ENCODE assay signal across 7 mouse cellular contexts in genomic region chr17:24559146-24559545, GRCm38 (mm10). TPM values are rescaled to one million over a fixed set of nuclear protein-coding genes. Genes with fewer than 3 reads are reported as not detected.
DNase-seq lines count a peak whose midpoint lies in the region; ATAC-seq and TF ChIP-seq lines count a peak whose summit lies in the region.

No protein-coding gene starts in this region.

- no peak overlapping the region for H3K4me3 ChIP-seq in cortical plate, adult 2 months (ENCODE audit: insufficient read depth, low read length)
- H3K4me3 ChIP-seq in forebrain, embryonic 15.5 days: no peak overlapping the region
- H3K4me3 ChIP-seq in liver, embryonic 13.5 days (replicated peaks): no peak overlapping the region
- no peak overlapping the region for H3K4me3 ChIP-seq in small intestine, adult 2 months (ENCODE audit: low read depth, low read length)

- no peak for TF ChIP-seq POLR2A in cortical plate, adult 2 months (IDR thresholded peaks at IDR 0.05; ENCODE audit: extremely low read depth, insufficient read depth, low read length)
- no peak for TF ChIP-seq POLR2A in small intestine, adult 2 months (IDR thresholded peaks at IDR 0.05; ENCODE audit: low read depth, low read length)

- H3K9ac ChIP-seq in forebrain, embryonic 15.5 days (replicated peaks): no peak overlapping the region
- H3K9ac ChIP-seq in liver, embryonic 13.5 days: no peak overlapping the region

- ATAC-seq in forebrain, embryonic 15.5 days (replicated peaks): peak; percentile 64
- ATAC-seq in liver, embryonic 13.5 days (ENCODE audit: low read depth): peak; percentile 43; the same call in 1 of the 2 replicates

- H3K36me3 ChIP-seq in forebrain, embryonic 15.5 days: no peaks in the 10 kb centered on the region
- no peaks in the 10 kb centered on the region for H3K36me3 ChIP-seq in liver, embryonic 13.5 days
- H3K36me3 ChIP-seq in small intestine, adult 2 months (ENCODE audit: control insufficient read depth, insufficient read depth, low read length): no peaks in the 10 kb centered on the region

- H3K27me3 ChIP-seq in forebrain, embryonic 15.5 days: no peaks in the 10 kb centered on the region
- no peaks in the 10 kb centered on the region for H3K27me3 ChIP-seq in liver, embryonic 13.5 days
- no peaks in the 10 kb centered on the region for H3K27me3 ChIP-seq in small intestine, adult 2 months (ENCODE audit: control insufficient read depth, insufficient read depth, low read length)

- no peak overlapping the region for H3K4me2 ChIP-seq in forebrain, embryonic 15.5 days (replicated peaks)
- H3K4me2 ChIP-seq in liver, embryonic 13.5 days: no peak overlapping the region

- no peak for TF ChIP-seq CTCF in cortical plate, adult 2 months (IDR thresholded peaks at IDR 0.05; ENCODE audit: extremely low read depth, insufficient read depth, low read length)
- TF ChIP-seq CTCF in small intestine, adult 2 months (IDR thresholded peaks at IDR 0.05; ENCODE audit: extremely low read depth, insufficient read length, insufficient replicate concordance, low read depth, low read length): no peak

- H3K4me1 ChIP-seq in cortical plate, adult 2 months (ENCODE audit: control insufficient read depth, insufficient read depth, low read length): peaks cover 15% of the 10 kb centered on the region
- H3K4me1 ChIP-seq in forebrain, embryonic 15.5 days: peaks cover 17% of the 10 kb centered on the region
- H3K4me1 ChIP-seq in liver, embryonic 13.5 days (replicated peaks): peaks cover 38% of the 10 kb centered on the region
- H3K4me1 ChIP-seq in small intestine, adult 2 months (ENCODE audit: control insufficient read depth, insufficient read depth, insufficient read length, low read length): peaks cover 3% of the 10 kb centered on the region; the same call in 1 of the 2 replicates

- H3K27ac ChIP-seq in cortical plate, adult 2 months (ENCODE audit: insufficient read depth, low read length): peak overlapping the region; percentile 97
- H3K27ac ChIP-seq in forebrain, embryonic 15.5 days (replicated peaks): peak overlapping the region; percentile 79
- H3K27ac ChIP-seq in liver, embryonic 13.5 days: peak overlapping the region; percentile 56
- H3K27ac ChIP-seq in small intestine, adult 2 months (ENCODE audit: insufficient read depth, low read depth, low read length): peak overlapping the region; percentile 67

- peak; percentile 53 for DNase-seq in heart, postnatal 4 days
- no peak for DNase-seq in liver, embryonic 13.5 days
- DNase-seq in testis, postnatal 10 days (ENCODE audit: low spot score): no peak
- DNase-seq in adrenal gland, postnatal 10 days: no peak

- WGBS in forebrain, embryonic 15.5 days: 33% methylated on average over 3 of the region's 3 CpGs
- WGBS in liver, embryonic 13.5 days (ENCODE audit: insufficient replicate concordance): 62% methylated on average over 3 of the region's 3 CpGs
- whole genome bisulfite sequencing in small intestine, adult 2 months: 80% methylated on average over 3 of the region's 3 CpGs

- no peaks in the 10 kb centered on the region for H3K9me3 ChIP-seq in forebrain, embryonic 15.5 days
- H3K9me3 ChIP-seq in liver, embryonic 13.5 days (replicated peaks): no peaks in the 10 kb centered on the region

RNA-seq across cellular contexts. Expression of gene Pkd1, which starts 9.5 kb away (rescaled TPM):
- 82.0 and 91.8 TPM in 2 replicates for polyA plus RNA-seq in cortical plate, adult 2 months (2012; rRNA removed)
- polyA plus RNA-seq in forebrain, embryonic 15.5 days (2015; fragmentation: Nextera tagmentation; extraction: Ambion mirVana): 17.1 and 22.9 TPM in 2 replicates
- total RNA-seq in heart, postnatal 4 days (2021): 10 to 100 TPM; 50.1 to 52.6 TPM
- polyA plus RNA-seq in liver, embryonic 13.5 days (2015; fragmentation: Nextera tagmentation; extraction: Ambion mirVana): 2.2 and 3.3 TPM in 2 replicates
- 26.1 and 31.9 TPM in 2 replicates for polyA plus RNA-seq in small intestine, adult 2 months (2012; rRNA removed)
- 10 to 100 TPM; 40.2 to 51.0 TPM for total RNA-seq in adrenal gland, postnatal 10 days (2021)

RNA-seq across cellular contexts. Expression of gene Rab26, which starts 25.1 kb away (rescaled TPM):
- polyA plus RNA-seq in cortical plate, adult 2 months (2012; rRNA removed): 97.3 and 102 TPM in 2 replicates
- 5.7 and 6.6 TPM in 2 replicates for polyA plus RNA-seq in forebrain, embryonic 15.5 days (2015; fragmentation: Nextera tagmentation; extraction: Ambion mirVana)
- total RNA-seq in heart, postnatal 4 days (2021): under 1 TPM; 0.27 to 0.38 TPM
- polyA plus RNA-seq in liver, embryonic 13.5 days (2015; fragmentation: Nextera tagmentation; extraction: Ambion mirVana): 0.88 and 0.99 TPM in 2 replicates
- 1.2 and 6.1 TPM in 2 replicates for polyA plus RNA-seq in small intestine, adult 2 months (2012; rRNA removed)
- 1 to 10 TPM; 1.2 to 1.5 TPM for total RNA-seq in adrenal gland, postnatal 10 days (2021)

RNA-seq across cellular contexts. Expression of gene Traf7, which starts 31.4 kb away (rescaled TPM):
- 176 and 187 TPM in 2 replicates for polyA plus RNA-seq in cortical plate, adult 2 months (2012; rRNA removed)
- 107 and 112 TPM in 2 replicates for polyA plus RNA-seq in forebrain, embryonic 15.5 days (2015; fragmentation: Nextera tagmentation; extraction: Ambion mirVana)
- total RNA-seq in heart, postnatal 4 days (2021): 100 to 1,000 TPM in 1 of 2 experiments, 10 to 100 TPM in 1; 97.6 to 106 TPM
- polyA plus RNA-seq in liver, embryonic 13.5 days (2015; fragmentation: Nextera tagmentation; extraction: Ambion mirVana): 40.7 and 43.9 TPM in 2 replicates
- polyA plus RNA-seq in small intestine, adult 2 months (2012; rRNA removed): 75.8 and 113 TPM in 2 replicates
- 100 to 1,000 TPM in 1 of 2 experiments, 10 to 100 TPM in 1; 83.5 to 104 TPM for total RNA-seq in adrenal gland, postnatal 10 days (2021)

Comparison
In these comparisons a context has a peak if more than half of its experiments do, and no peak if none do; other contexts are left out.
1. RNA of gene Rab26, which starts 25.1 kb away (polyA plus RNA-seq): 97.3 to 102 TPM in cortical plate, adult 2 months; 5.7 to 6.6 TPM in forebrain, embryonic 15.5 days, 1.2 to 6.1 TPM in small intestine, adult 2 months and 0.88 to 0.99 TPM in liver, embryonic 13.5 days; every median in the first group is over 10 times any median in the second.
2. Peak in every context shown above with its lines, with median percentiles within 50 percentile points of each other: H3K27ac ChIP-seq.